Comparison of ENCODE assay signal across 13 mouse cellular contexts in genomic region chr7:25244562-25245369, GRCm38 (mm10). TPM values are rescaled to one million over a fixed set of nuclear protein-coding genes. Genes with fewer than 3 reads are reported as not detected.
DNase-seq lines count a peak whose midpoint lies in the region; ATAC-seq and TF ChIP-seq lines count a peak whose summit lies in the region.
"Had no signal": no experiment of that assay in that cellular context is flagged by ENCODE, and none has a peak within 500 bp of the region (broad histone marks: within the 10 kb centered on the region; RNA-seq: fewer than 3 reads in every experiment).

No protein-coding gene starts in this region.

- 85% methylated on average over 30 of the region's 30 CpGs for WGBS in heart, embryonic 12.5 days
- 91% methylated on average over 30 of the region's 30 CpGs for WGBS in embryonic facial prominence, embryonic 10.5 days
- 91% methylated on average over 30 of the region's 30 CpGs for WGBS in limb, embryonic 13.5 days
- WGBS in intestine, postnatal 0 days, result 85% methylated on average over 30 of the region's 30 CpGs

- H3K4me1 ChIP-seq in heart, embryonic 12.5 days (replicated peaks), result peaks cover 65% of the 10 kb centered on the region
- H3K4me1 ChIP-seq in embryonic facial prominence, embryonic 10.5 days, result peaks cover 52% of the 10 kb centered on the region
- peaks cover 49% of the 10 kb centered on the region for H3K4me1 ChIP-seq in limb, embryonic 13.5 days
- H3K4me1 ChIP-seq in intestine, postnatal 0 days (replicated peaks; ENCODE audit: control insufficient read depth, insufficient read depth, low read length), result peaks cover 2% of the 10 kb centered on the region; the same call in 1 of the 2 replicates

- H3K4me3 ChIP-seq in heart, embryonic 12.5 days, result no peak overlapping the region
- peak overlapping the region; percentile 28 for H3K4me3 ChIP-seq in left cerebral cortex, adult 2 months
- peak overlapping the region; percentile 16; the same call in 1 of the 2 replicates for H3K4me3 ChIP-seq in embryonic facial prominence, embryonic 10.5 days
- H3K4me3 ChIP-seq in limb, embryonic 13.5 days, result no peak overlapping the region
- H3K4me3 ChIP-seq in intestine, postnatal 0 days (ENCODE audit: low read depth, low read length), result no peak overlapping the region
- H3K4me3 ChIP-seq: lung, embryonic 15.5 days; megakaryocyte, embryonic 14.5 days; myocyte had no signal

- peak overlapping the region; percentile 31; the same call in 1 of the 2 replicates for H3K27ac ChIP-seq in heart, embryonic 12.5 days (ENCODE audit: poor library complexity, severe bottlenecking)
- H3K27ac ChIP-seq in left cerebral cortex, adult 2 months, result peak overlapping the region; percentile 99
- no peak overlapping the region for H3K27ac ChIP-seq in embryonic facial prominence, embryonic 10.5 days (replicated peaks)
- peak overlapping the region; percentile 99; the same call in 1 of the 2 replicates for H3K27ac ChIP-seq in limb, embryonic 13.5 days
- H3K27ac ChIP-seq in intestine, postnatal 0 days (ENCODE audit: low read depth, low read length), result no peak overlapping the region; the same call in 1 of the 2 replicates

- H3K36me3 ChIP-seq in heart, embryonic 12.5 days, result peaks cover 48% of the 10 kb centered on the region
- peaks cover 75% of the 10 kb centered on the region for H3K36me3 ChIP-seq in embryonic facial prominence, embryonic 10.5 days (replicated peaks)
- H3K36me3 ChIP-seq in limb, embryonic 13.5 days, result peaks cover 53% of the 10 kb centered on the region
- peaks cover 33% of the 10 kb centered on the region for H3K36me3 ChIP-seq in intestine, postnatal 0 days (ENCODE audit: control insufficient read depth, insufficient read depth)

- H3K27me3 ChIP-seq in heart, embryonic 12.5 days (replicated peaks), result no peaks in the 10 kb centered on the region
- H3K27me3 ChIP-seq in embryonic facial prominence, embryonic 10.5 days (replicated peaks; ENCODE audit: low read depth, poor library complexity, severe bottlenecking), result no peaks in the 10 kb centered on the region
- H3K27me3 ChIP-seq in limb, embryonic 13.5 days, result no peaks in the 10 kb centered on the region
- H3K27me3 ChIP-seq in intestine, postnatal 0 days (replicated peaks; ENCODE audit: control insufficient read depth, insufficient read depth, low read length), result no peaks in the 10 kb centered on the region
- H3K27me3 ChIP-seq: lung, embryonic 15.5 days had no signal

- TF ChIP-seq CTCF in left cerebral cortex, adult 2 months (IDR thresholded peaks at IDR 0.05), result no peak
- TF ChIP-seq CTCF in intestine, postnatal 0 days (IDR thresholded peaks at IDR 0.05; ENCODE audit: low read depth), result no peak

- H3K9me3 ChIP-seq in heart, embryonic 12.5 days (replicated peaks), result no peaks in the 10 kb centered on the region
- no peaks in the 10 kb centered on the region for H3K9me3 ChIP-seq in embryonic facial prominence, embryonic 10.5 days
- H3K9me3 ChIP-seq in limb, embryonic 13.5 days, result no peaks in the 10 kb centered on the region
- H3K9me3 ChIP-seq in intestine, postnatal 0 days (ENCODE audit: control insufficient read depth), result no peaks in the 10 kb centered on the region
- H3K9me3 ChIP-seq: lung, embryonic 15.5 days; megakaryocyte, embryonic 14.5 days had no signal

- DNase-seq in heart, postnatal 36 days, result no peak
- DNase-seq in left cerebral cortex, adult 2 months (ENCODE audit: extremely low spot score in 1 of 2, low spot score in 2 of 2), result no peak
- no peak for DNase-seq in left cerebral cortex, adult 9 months (ENCODE audit: low spot score in 2 of 2)
- no peak for DNase-seq in embryonic facial prominence, embryonic 10.5 days (ENCODE audit: low spot score)
- DNase-seq: kidney, adult 2 months; left cerebral cortex, postnatal 4 days had no signal

- no peak overlapping the region for H3K4me2 ChIP-seq in heart, embryonic 12.5 days
- H3K4me2 ChIP-seq in limb, embryonic 13.5 days (replicated peaks), result peak overlapping the region; percentile 97
- no peak overlapping the region for H3K4me2 ChIP-seq in intestine, postnatal 0 days (replicated peaks; ENCODE audit: low read depth)
- H3K4me2 ChIP-seq: lung, embryonic 15.5 days had no signal

- intact Hi-C loops in heart, postnatal 36 days (cut with DNase I), result loop anchor here (5.0 kb wide), 1 partner anchor 138 kb away; no protein-coding TSS in a partner anchor
- intact Hi-C loops in left cerebral cortex, adult 2 months (cut with DNase I), result loop anchor here (5.0 kb wide), 1 partner anchor 133 kb away; no protein-coding TSS in a partner anchor

- ATAC-seq in heart, embryonic 12.5 days (ENCODE audit: insufficient number of reproducible peaks, low FRiP score), result no peak
- no peak for ATAC-seq in limb, embryonic 13.5 days (ENCODE audit: low FRiP score, low read depth)
- ATAC-seq in intestine, postnatal 0 days, result no peak
- ATAC-seq: CD4-positive, CD25-positive, alpha-beta regulatory T cell, adult 4 months had no signal

- H3K9ac ChIP-seq in heart, embryonic 12.5 days, result peak overlapping the region; percentile 97; the same call in 1 of the 2 replicates
- H3K9ac ChIP-seq in limb, embryonic 13.5 days, result peak overlapping the region; percentile 39; the same call in 1 of the 2 replicates
- H3K9ac ChIP-seq in intestine, postnatal 0 days (ENCODE audit: low read depth, low read length), result no peak overlapping the region
- H3K9ac ChIP-seq: lung, embryonic 15.5 days had no signal

RNA-seq across cellular contexts. Expression of gene Erf, which starts 5.8 kb away (rescaled TPM):
- polyA plus RNA-seq in heart, embryonic 12.5 days (2016; fragmentation: Nextera tagmentation; extraction: Ambion mirVana), result 17.6 and 20.4 TPM in 2 replicates
- 10 to 100 TPM; 22.3 to 26.2 TPM for total RNA-seq in heart, postnatal 36 days (2021)
- 10 to 100 TPM; 61.5 to 68.2 TPM for total RNA-seq in left cerebral cortex, adult 2 months (2021)
- polyA plus RNA-seq in embryonic facial prominence, embryonic 10.5 days (2016; fragmentation: Nextera tagmentation; extraction: Ambion mirVana), result 10.9 and 11.5 TPM in 2 replicates
- polyA plus RNA-seq in limb, embryonic 13.5 days (2015; fragmentation: Nextera tagmentation; extraction: Ambion mirVana), result 25.6 and 26.6 TPM in 2 replicates
- 7.8 and 8.4 TPM in 2 replicates for polyA plus RNA-seq in intestine, postnatal 0 days (2015; fragmentation: Nextera tagmentation; extraction: Ambion mirVana)

RNA-seq across cellular contexts. Expression of gene Gsk3a, which starts 7.1 kb away (rescaled TPM):
- polyA plus RNA-seq in heart, embryonic 12.5 days (2016; fragmentation: Nextera tagmentation; extraction: Ambion mirVana), result 12.1 and 12.7 TPM in 2 replicates
- total RNA-seq in heart, postnatal 36 days (2021), result 10 to 100 TPM; 67.5 to 69.2 TPM
- total RNA-seq in left cerebral cortex, adult 2 months (2021), result 100 to 1,000 TPM; 215 to 220 TPM
- 10.6 and 10.7 TPM in 2 replicates for polyA plus RNA-seq in embryonic facial prominence, embryonic 10.5 days (2016; fragmentation: Nextera tagmentation; extraction: Ambion mirVana)
- polyA plus RNA-seq in limb, embryonic 13.5 days (2015; fragmentation: Nextera tagmentation; extraction: Ambion mirVana), result 11.9 and 13.0 TPM in 2 replicates
- 8.8 and 9.7 TPM in 2 replicates for polyA plus RNA-seq in intestine, postnatal 0 days (2015; fragmentation: Nextera tagmentation; extraction: Ambion mirVana)

RNA-seq across cellular contexts. Expression of gene Cic, which starts 22.7 kb away (rescaled TPM):
- 28.8 and 30.5 TPM in 2 replicates for polyA plus RNA-seq in heart, embryonic 12.5 days (2016; fragmentation: Nextera tagmentation; extraction: Ambion mirVana)
- 10 to 100 TPM; 63.7 to 68.7 TPM for total RNA-seq in heart, postnatal 36 days (2021)
- 100 to 1,000 TPM; 215 to 228 TPM for total RNA-seq in left cerebral cortex, adult 2 months (2021)
- polyA plus RNA-seq in embryonic facial prominence, embryonic 10.5 days (2016; fragmentation: Nextera tagmentation; extraction: Ambion mirVana), result 17.1 and 21.4 TPM in 2 replicates
- polyA plus RNA-seq in limb, embryonic 13.5 days (2015; fragmentation: Nextera tagmentation; extraction: Ambion mirVana), result 40.9 and 43.6 TPM in 2 replicates
- polyA plus RNA-seq in intestine, postnatal 0 days (2015; fragmentation: Nextera tagmentation; extraction: Ambion mirVana), result 17.2 and 21.7 TPM in 2 replicates

RNA-seq across cellular contexts. Expression of gene Zfp526, which starts 23.5 kb away (rescaled TPM):
- polyA plus RNA-seq in heart, embryonic 12.5 days (2016; fragmentation: Nextera tagmentation; extraction: Ambion mirVana), result 2.3 and 2.5 TPM in 2 replicates
- 1 to 10 TPM; 8.9 to 10.0 TPM for total RNA-seq in heart, postnatal 36 days (2021)
- total RNA-seq in left cerebral cortex, adult 2 months (2021), result 10 to 100 TPM; 10.6 to 11.2 TPM
- polyA plus RNA-seq in embryonic facial prominence, embryonic 10.5 days (2016; fragmentation: Nextera tagmentation; extraction: Ambion mirVana), result 2.7 and 3.3 TPM in 2 replicates
- polyA plus RNA-seq in limb, embryonic 13.5 days (2015; fragmentation: Nextera tagmentation; extraction: Ambion mirVana), result 2.3 and 2.8 TPM in 2 replicates
- 1.1 and 1.3 TPM in 2 replicates for polyA plus RNA-seq in intestine, postnatal 0 days (2015; fragmentation: Nextera tagmentation; extraction: Ambion mirVana)

RNA-seq across cellular contexts. Expression of gene Dedd2, which starts 24.4 kb away (rescaled TPM):
- 8.2 and 9.5 TPM in 2 replicates for polyA plus RNA-seq in heart, embryonic 12.5 days (2016; fragmentation: Nextera tagmentation; extraction: Ambion mirVana)
- 10 to 100 TPM; 17.3 to 22.2 TPM for total RNA-seq in heart, postnatal 36 days (2021)
- 10 to 100 TPM; 23.9 to 26.3 TPM for total RNA-seq in left cerebral cortex, adult 2 months (2021)
- polyA plus RNA-seq in embryonic facial prominence, embryonic 10.5 days (2016; fragmentation: Nextera tagmentation; extraction: Ambion mirVana), result 11.3 and 12.0 TPM in 2 replicates
- 10.2 and 10.5 TPM in 2 replicates for polyA plus RNA-seq in limb, embryonic 13.5 days (2015; fragmentation: Nextera tagmentation; extraction: Ambion mirVana)
- polyA plus RNA-seq in intestine, postnatal 0 days (2015; fragmentation: Nextera tagmentation; extraction: Ambion mirVana), result 14.8 and 15.8 TPM in 2 replicates

Comparison
In these comparisons a context has a peak if more than half of its experiments do, and no peak if none do; other contexts are left out.
1. H3K27ac ChIP-seq: peak in heart, embryonic 12.5 days (single experiment), left cerebral cortex, adult 2 months (single experiment) and limb, embryonic 13.5 days (single experiment); none in embryonic facial prominence, embryonic 10.5 days (single experiment) and intestine, postnatal 0 days (single experiment).
2. H3K4me3 ChIP-seq: peak in left cerebral cortex, adult 2 months (single experiment) and embryonic facial prominence, embryonic 10.5 days (single experiment); none in heart, embryonic 12.5 days (single experiment), limb, embryonic 13.5 days (single experiment) and intestine, postnatal 0 days (single experiment).